Mouse (Mus musculus): Measurements from ENCODE around the gene Fitm1.

DNA sequence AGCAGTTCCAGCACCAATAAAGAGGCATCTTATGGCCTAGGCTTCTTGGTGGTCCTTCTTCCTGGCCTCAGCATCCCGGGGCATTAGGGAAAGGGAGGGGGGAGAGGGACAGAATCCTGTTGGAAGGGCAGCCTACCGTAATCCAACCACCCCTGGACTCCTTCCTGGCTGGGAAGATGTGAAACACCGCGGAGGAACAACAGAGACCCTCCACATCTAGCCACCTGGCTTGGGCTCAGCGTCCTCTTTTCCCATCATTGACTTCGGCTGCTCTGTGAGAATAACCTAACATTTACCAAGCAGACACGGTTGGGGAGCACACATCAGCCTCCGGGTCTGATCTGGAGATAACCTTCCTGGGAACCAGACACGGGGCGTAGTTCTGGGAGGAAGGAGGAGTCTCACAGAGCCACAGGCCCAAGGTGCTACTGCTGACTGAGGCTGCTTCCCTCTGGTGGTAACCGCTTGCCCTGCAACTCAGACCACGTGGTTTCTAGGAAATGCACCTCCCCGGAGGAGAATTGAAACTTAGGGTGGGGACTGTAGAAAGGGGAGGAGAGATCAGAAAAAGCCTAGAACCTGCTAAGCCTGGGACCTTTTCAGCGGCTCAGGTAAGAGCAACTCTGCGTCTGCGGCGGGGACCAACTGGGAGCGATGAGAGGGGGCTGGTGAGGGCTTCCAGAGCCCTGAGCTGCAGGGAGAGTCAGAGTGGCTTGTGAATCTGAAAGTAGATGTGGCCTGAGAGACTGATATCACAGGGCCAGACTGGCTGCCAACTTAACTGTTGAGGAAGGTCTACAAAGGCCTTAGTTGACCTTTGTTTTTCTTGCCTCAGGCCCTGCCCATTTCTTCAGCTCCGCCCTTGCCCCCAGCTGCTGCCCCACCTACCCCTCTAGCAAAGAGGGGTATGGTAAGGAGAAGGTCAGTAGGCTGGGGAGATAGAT lies 28.5 kb downstream of the Fitm1 start:
- TF ChIP-seq POLR2A (IDR thresholded peaks at IDR 0.05; ENCODE audit: borderline replicate concordance, control insufficient read depth, low read depth, low read length) (peak; percentile 47), CTCF (IDR thresholded peaks at IDR 0.05; ENCODE audit: control insufficient read depth, insufficient read depth, low read length) (peak; percentile 98)

All from bone marrow, adult 2 months (tissue).